Mouse (Mus musculus): ENCODE measurements around the gene Arfgap2. TPM values are rescaled to one million over a fixed set of nuclear protein-coding genes. Genes with fewer than 3 reads are reported as not detected.

The Arfgap2 gene
- polyA plus RNA-seq, 1 experiment = 40.3 TPM

GRCm38 (mm10) chr2:91263692-91264660, 798 bp upstream of the Arfgap2 start:
- no peak for DNase-seq (ENCODE audit: low read depth)
- TF ChIP-seq POLR2A (IDR thresholded peaks at IDR 0.05; ENCODE audit: borderline replicate concordance, extremely low read depth, insufficient read depth, insufficient read length, poor library complexity, severe bottlenecking) = no peak
- TF ChIP-seq CTCF (IDR thresholded peaks at IDR 0.05; ENCODE audit: borderline replicate concordance, extremely low read depth, insufficient read depth, insufficient read length) = no peak

- no peak for DNase-seq (ENCODE audit: low read depth)
- TF ChIP-seq POLR2A (IDR thresholded peaks at IDR 0.05; ENCODE audit: borderline replicate concordance, extremely low read depth, insufficient read depth, insufficient read length, poor library complexity, severe bottlenecking) = no peak
- TF ChIP-seq CTCF (IDR thresholded peaks at IDR 0.05; ENCODE audit: borderline replicate concordance, extremely low read depth, insufficient read depth, insufficient read length) = no peak
These were observed 3.3 kb downstream of the Arfgap2 start for GRCm38 (mm10) chr2:91268042-91268441.

- no peak for DNase-seq (ENCODE audit: low read depth)
- TF ChIP-seq CTCF (IDR thresholded peaks at IDR 0.05; ENCODE audit: borderline replicate concordance, extremely low read depth, insufficient read depth, insufficient read length) (no peak), POLR2A (IDR thresholded peaks at IDR 0.05; ENCODE audit: borderline replicate concordance, extremely low read depth, insufficient read depth, insufficient read length, poor library complexity, severe bottlenecking) (no peak)
These were observed 3.9 kb downstream of the Arfgap2 start for GRCm38 (mm10) chr2:91268706-91269105.

- TF ChIP-seq CTCF (IDR thresholded peaks at IDR 0.05; ENCODE audit: borderline replicate concordance, extremely low read depth, insufficient read depth, insufficient read length) = no peak
- TF ChIP-seq POLR2A (IDR thresholded peaks at IDR 0.05; ENCODE audit: borderline replicate concordance, extremely low read depth, insufficient read depth, insufficient read length, poor library complexity, severe bottlenecking) = no peak
- DNase-seq (ENCODE audit: low read depth) = no peak
These were observed 4.9 kb downstream of the Arfgap2 start for GRCm38 (mm10) chr2:91269687-91270133.

GRCm38 (mm10) chr2:91278749-91279371, 14.1 kb downstream of the Arfgap2 start:
- peak; percentile 80 for DNase-seq (ENCODE audit: low read depth)
- peak; percentile 79 for TF ChIP-seq CTCF (IDR thresholded peaks at IDR 0.05; ENCODE audit: borderline replicate concordance, extremely low read depth, insufficient read depth, insufficient read length)
- TF ChIP-seq POLR2A (IDR thresholded peaks at IDR 0.05; ENCODE audit: borderline replicate concordance, extremely low read depth, insufficient read depth, insufficient read length, poor library complexity, severe bottlenecking) = no peak

- no peak for DNase-seq (ENCODE audit: low read depth)
- no peak for TF ChIP-seq POLR2A (IDR thresholded peaks at IDR 0.05; ENCODE audit: borderline replicate concordance, extremely low read depth, insufficient read depth, insufficient read length, poor library complexity, severe bottlenecking)
- TF ChIP-seq CTCF (IDR thresholded peaks at IDR 0.05; ENCODE audit: borderline replicate concordance, extremely low read depth, insufficient read depth, insufficient read length) = no peak
These were observed 14.6 kb downstream of the Arfgap2 start for GRCm38 (mm10) chr2:91279372-91279755.

- DNase-seq (ENCODE audit: low read depth) = no peak
- TF ChIP-seq CTCF (IDR thresholded peaks at IDR 0.05; ENCODE audit: borderline replicate concordance, extremely low read depth, insufficient read depth, insufficient read length) = no peak
- TF ChIP-seq POLR2A (IDR thresholded peaks at IDR 0.05; ENCODE audit: borderline replicate concordance, extremely low read depth, insufficient read depth, insufficient read length, poor library complexity, severe bottlenecking) = no peak
These were observed 16.6 kb downstream of the Arfgap2 start for GRCm38 (mm10) chr2:91281366-91281765.

GRCm38 (mm10) chr2:91283972-91284371, 19.2 kb downstream of the Arfgap2 start:
- no peak for DNase-seq (ENCODE audit: low read depth)
- no peak for TF ChIP-seq POLR2A (IDR thresholded peaks at IDR 0.05; ENCODE audit: borderline replicate concordance, extremely low read depth, insufficient read depth, insufficient read length, poor library complexity, severe bottlenecking)
- TF ChIP-seq CTCF (IDR thresholded peaks at IDR 0.05; ENCODE audit: borderline replicate concordance, extremely low read depth, insufficient read depth, insufficient read length) = no peak

- peak; percentile 82 for DNase-seq (ENCODE audit: low read depth)
- TF ChIP-seq POLR2A (IDR thresholded peaks at IDR 0.05; ENCODE audit: borderline replicate concordance, extremely low read depth, insufficient read depth, insufficient read length, poor library complexity, severe bottlenecking) (no peak), CTCF (IDR thresholded peaks at IDR 0.05; ENCODE audit: borderline replicate concordance, extremely low read depth, insufficient read depth, insufficient read length) (no peak)
These were observed 19.8 kb downstream of the Arfgap2 start for GRCm38 (mm10) chr2:91284375-91285199.

GRCm38 (mm10) chr2:91285885-91286505, 21.2 kb downstream of the Arfgap2 start:
- peak; percentile 90 for DNase-seq (ENCODE audit: low read depth)
- TF ChIP-seq CTCF (IDR thresholded peaks at IDR 0.05; ENCODE audit: borderline replicate concordance, extremely low read depth, insufficient read depth, insufficient read length) (peak; percentile 99), POLR2A (IDR thresholded peaks at IDR 0.05; ENCODE audit: borderline replicate concordance, extremely low read depth, insufficient read depth, insufficient read length, poor library complexity, severe bottlenecking) (no peak)
